Mouse (Mus musculus): ENCODE results near the gene Chst13.

The Chst13 gene

GRCm38 (mm10) chr6:90324991-90325390 lies at the start of gene Chst13:
Chst13 (minus strand) TSS chr6:90325185.
- in situ Hi-C loops (cut with MboI; ENCODE audit: low sequenced_read_pairs) = loop anchor here (25.0 kb wide), 1 partner anchor 638 kb away; no protein-coding TSS in a partner anchor

DNA sequence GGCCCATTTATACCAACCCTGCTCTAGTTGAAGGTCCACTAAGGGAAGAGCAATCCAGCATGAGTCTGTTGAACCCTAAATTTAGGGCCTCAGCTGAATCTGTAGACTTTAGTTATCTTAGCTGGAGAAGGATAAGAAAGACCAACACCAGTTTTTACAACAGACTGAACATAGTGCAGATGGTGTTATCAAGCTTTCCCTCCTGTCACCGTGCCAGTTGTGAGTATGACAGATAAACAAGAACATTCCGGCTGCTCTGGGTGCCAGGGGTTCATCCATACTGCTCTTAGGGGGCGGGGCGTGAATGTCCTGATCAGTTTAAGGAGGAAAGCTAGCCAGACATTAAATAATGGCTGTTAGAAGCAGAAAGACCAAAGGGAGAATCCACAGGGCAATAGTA lies 49.7 kb upstream of the Chst13 start:
- in situ Hi-C loops (cut with MboI; ENCODE audit: low sequenced_read_pairs) = no loop called here

- in situ Hi-C loops (cut with MboI; ENCODE audit: low sequenced_read_pairs) = no loop called here
These were observed 45.0 kb upstream of the Chst13 start for GRCm38 (mm10) chr6:90369725-90370553.

GRCm38 (mm10) chr6:90368976-90369724 lies 44.2 kb upstream of the Chst13 start, which contains the start of gene Zxdc:
Zxdc (plus strand) TSS chr6:90369492.
- in situ Hi-C loops (cut with MboI; ENCODE audit: low sequenced_read_pairs) = no loop called here

GRCm38 (mm10) chr6:90363301-90363700 lies 38.3 kb upstream of the Chst13 start:
- in situ Hi-C loops (cut with MboI; ENCODE audit: low sequenced_read_pairs) = no loop called here

GRCm38 (mm10) chr6:90360922-90361614 lies 36.1 kb upstream of the Chst13 start:
- in situ Hi-C loops (cut with MboI; ENCODE audit: low sequenced_read_pairs) = no loop called here

DNA sequence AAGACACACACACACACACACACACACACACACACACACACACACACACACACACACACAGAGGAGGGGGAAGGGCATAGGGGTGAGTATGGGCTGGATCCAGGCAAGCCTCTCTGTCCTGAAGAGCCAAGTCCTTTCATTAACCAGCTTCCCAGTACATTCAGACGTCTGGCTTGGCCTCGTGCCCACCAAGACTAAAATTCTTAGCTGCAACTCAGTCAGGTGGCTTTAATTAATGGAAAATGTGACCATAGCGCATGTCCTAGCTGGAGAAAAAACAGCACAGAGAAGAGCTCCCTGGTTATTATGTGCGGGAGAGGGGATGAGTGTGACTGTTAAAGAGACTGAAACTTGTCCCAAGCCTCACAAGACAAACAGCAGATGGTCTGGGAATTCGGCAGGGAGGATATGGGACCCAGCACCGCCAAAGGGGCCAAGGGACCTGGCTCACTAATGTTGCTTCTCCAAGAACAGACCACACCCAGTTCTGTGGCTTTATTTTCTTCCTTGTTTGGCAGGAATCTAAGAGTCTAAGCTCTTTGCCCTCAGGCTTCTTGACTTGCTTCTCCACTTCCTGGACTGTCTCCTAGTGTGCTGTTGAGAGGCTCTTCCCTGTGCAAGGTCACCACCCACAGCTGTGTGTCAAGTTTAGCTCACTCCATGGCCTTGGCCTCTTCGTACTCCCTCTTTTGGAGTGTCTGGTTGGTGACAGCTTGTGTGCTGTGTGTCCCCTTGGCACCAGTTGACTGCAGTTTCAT lies 35.2 kb upstream of the Chst13 start:
- in situ Hi-C loops (cut with MboI; ENCODE audit: low sequenced_read_pairs) = no loop called here

DNA sequence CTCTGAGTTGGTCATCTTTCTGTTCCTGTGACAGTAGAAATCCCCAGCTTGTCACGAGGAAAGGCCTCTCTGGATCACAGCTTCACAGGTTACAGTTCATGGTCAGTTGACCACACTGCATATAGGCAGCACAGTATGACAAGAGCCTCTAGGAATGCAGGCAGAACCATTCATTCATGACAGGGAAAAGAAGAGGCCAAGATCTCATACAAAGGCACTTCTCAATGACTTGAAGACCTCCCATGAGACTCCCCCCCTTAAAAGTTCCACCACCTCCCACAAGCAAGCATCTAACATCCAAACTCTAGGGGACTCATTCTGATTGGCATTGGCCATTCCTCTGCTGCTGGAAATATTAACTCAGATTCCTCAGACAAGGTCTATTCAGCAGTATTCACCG lies 34.5 kb upstream of the Chst13 start:
- in situ Hi-C loops (cut with MboI; ENCODE audit: low sequenced_read_pairs) = no loop called here

GRCm38 (mm10) chr6:90358142-90358541 lies 33.2 kb upstream of the Chst13 start:
- in situ Hi-C loops (cut with MboI; ENCODE audit: low sequenced_read_pairs) = no loop called here

GRCm38 (mm10) chr6:90350011-90350410 lies 25.0 kb upstream of the Chst13 start:
- in situ Hi-C loops (cut with MboI; ENCODE audit: low sequenced_read_pairs) = no loop called here

DNA sequence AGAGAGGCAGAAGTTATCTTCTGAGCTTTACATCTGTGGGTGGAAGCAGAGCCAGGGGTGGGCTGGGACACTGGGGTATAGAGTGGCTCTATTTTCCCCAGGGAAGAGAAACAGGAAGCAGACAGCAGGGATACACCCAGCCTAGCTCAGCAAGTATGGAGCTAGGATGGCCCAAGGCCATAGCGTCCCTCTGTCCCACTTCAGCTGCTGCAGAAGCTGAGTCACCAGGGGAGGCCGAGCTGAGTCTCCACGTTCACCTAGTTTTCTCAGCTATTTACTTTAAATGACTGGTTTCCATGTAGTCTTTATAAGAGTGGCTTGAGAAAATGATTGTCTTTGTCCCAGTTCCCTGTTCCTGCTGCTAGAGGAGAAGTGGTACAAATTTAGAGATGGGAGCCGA lies 23.5 kb upstream of the Chst13 start:
- in situ Hi-C loops (cut with MboI; ENCODE audit: low sequenced_read_pairs) = loop anchor here (25.0 kb wide), 1 partner anchor 661 kb away; no protein-coding TSS in a partner anchor

DNA sequence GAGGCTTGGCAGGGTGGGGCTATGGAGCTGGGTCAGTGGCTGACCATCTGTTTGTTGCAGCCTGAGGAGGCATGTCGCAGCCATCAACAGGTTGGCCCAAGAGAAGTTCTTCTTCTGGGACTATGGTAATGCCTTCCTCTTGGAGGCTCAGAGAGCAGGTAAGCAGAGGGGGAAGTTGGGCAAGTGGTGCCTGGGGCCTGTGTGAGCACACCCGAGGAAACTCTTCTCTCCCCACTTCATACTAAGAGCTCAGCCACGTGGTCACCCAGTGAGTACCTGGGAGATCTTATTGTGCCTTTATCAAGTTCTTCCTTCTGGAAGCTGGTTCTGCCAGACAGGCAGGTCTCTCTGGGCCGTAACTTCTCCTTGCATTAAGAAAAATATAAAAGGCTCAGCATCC lies 22.2 kb upstream of the Chst13 start:
- in situ Hi-C loops (cut with MboI; ENCODE audit: low sequenced_read_pairs) = loop anchor here (25.0 kb wide), 1 partner anchor 660 kb away; no protein-coding TSS in a partner anchor

DNA sequence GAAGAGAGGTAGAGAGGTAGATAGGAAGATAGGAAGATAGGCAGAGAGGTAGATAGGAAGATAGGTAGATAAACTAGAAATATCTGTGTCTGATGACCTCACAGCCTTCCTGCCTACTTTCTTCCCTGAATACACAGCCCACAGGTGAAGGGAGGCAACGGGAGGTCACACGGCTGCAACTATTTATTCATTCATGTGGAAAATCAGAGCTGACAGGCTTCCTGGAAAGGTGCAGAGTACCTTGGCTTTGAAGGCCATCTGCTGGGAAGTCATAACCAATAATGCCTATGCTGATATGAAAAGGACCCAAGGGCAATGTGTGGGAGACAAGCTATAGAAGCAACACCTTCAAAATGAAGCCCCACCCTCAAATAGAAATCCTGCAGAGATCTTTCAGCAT lies 17.4 kb upstream of the Chst13 start:
- in situ Hi-C loops (cut with MboI; ENCODE audit: low sequenced_read_pairs) = loop anchor here (25.0 kb wide), 1 partner anchor 655 kb away; no protein-coding TSS in a partner anchor

DNA sequence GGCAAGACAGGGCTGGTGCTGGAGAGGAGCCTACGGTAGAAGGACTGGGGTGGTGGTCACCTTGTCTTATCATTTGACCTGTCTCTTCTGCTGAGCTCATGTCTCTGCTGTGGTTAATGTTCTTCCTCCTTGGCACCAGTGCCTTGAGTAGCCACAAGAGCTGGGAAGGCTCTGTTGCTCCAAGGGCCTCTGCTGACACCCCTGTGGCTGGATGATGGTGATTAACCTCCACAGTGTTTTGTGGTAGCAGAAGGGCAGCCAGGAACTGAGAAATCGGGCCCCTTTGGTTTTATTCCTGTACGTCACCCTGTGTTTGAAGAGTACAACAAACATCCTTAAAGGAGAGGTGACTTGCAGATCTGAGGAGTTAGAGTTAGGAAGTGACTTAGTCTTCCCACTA lies 9.3 kb upstream of the Chst13 start:
- in situ Hi-C loops (cut with MboI; ENCODE audit: low sequenced_read_pairs) = loop anchor here (25.0 kb wide), 1 partner anchor 647 kb away; no protein-coding TSS in a partner anchor

GRCm38 (mm10) chr6:90332561-90333425 lies 7.8 kb upstream of the Chst13 start, which contains the start of gene Uroc1:
Uroc1 (plus strand) TSS chr6:90333284.
- in situ Hi-C loops (cut with MboI; ENCODE audit: low sequenced_read_pairs) = loop anchor here (25.0 kb wide), 1 partner anchor 645 kb away; no protein-coding TSS in a partner anchor

DNA sequence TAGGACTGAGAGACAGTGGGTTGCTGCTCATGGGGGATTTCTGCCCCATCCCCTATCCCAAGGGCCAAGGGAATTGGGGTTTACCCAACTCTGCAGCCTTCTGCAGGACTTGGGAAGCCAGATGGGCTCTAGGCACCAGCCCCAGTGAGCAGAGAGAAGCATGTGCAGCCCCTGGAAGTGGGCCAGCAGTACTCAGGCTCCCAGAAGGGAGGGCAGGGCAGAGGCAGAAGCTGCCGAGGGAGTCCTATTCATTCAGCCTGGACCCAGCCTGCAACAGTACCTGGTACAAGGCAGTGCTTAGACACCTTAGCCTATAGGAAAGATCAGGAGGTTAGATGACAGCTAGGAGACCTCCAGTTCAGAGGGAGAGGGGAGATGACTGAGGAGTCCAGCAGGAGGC lies 5.0 kb upstream of the Chst13 start:
- in situ Hi-C loops (cut with MboI; ENCODE audit: low sequenced_read_pairs) = loop anchor here (25.0 kb wide), 1 partner anchor 643 kb away; no protein-coding TSS in a partner anchor

DNA sequence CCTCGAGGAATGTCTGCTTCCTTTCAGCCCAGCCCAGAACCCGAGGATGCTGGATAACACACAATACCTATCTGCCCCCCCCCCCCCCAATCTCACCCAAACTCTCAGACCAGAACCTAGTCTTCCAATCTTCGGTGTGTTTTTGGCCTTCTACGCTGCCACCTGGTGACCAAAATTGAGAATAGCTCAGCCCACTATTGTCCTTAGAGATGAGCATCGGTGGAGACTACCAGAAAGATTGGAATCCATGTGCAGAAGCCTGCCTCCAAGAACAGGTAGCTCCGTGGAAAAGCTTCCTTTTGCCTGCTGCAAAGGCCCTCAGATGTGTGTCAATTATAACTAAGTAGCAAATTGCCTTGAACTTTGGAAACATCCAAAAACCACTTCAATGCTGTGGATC lies 2.7 kb upstream of the Chst13 start:
- in situ Hi-C loops (cut with MboI; ENCODE audit: low sequenced_read_pairs) = loop anchor here (25.0 kb wide), 1 partner anchor 640 kb away; no protein-coding TSS in a partner anchor

DNA sequence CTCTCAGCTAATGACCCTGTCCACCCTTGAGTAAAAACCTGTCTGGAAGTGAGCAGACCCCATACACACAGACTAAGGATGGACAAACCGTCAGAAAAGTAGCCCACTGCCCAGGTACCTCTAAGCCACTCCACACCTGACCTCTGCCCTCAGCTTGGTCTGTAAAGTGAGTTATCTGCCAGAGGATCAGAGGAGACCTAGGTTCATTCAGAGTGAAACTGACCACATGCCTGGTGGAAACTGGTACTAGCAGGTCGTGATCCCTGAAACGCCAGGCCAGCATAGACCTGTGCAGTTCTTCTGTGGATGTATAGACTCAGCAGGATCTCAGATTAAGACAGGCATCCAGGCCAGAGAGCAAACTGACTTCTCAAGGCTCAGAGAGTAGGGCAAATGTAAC lies 522 bp downstream of the Chst13 start:
- in situ Hi-C loops (cut with MboI; ENCODE audit: low sequenced_read_pairs) = no loop called here

DNA sequence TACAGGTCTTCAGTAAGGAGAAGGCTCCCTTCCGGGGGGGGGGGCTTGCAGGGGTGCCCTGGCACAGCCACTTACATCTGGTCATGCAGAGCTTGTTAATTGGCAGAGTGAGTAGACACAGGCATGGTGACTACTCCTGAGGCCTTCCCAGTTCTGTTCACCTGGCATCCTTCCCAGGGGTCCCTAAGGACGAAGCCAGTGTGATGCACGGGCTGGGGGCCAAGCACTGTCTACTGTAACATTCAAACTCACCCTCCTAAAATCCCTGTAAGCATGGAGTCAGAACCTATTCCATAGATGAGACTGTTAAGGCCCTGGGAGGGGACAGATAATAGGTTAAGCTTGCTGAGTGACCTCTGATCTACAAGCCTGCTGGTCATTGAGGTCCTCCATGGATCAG lies 959 bp downstream of the Chst13 start:
- in situ Hi-C loops (cut with MboI; ENCODE audit: low sequenced_read_pairs) = no loop called here
